Mouse (Mus musculus) hindlimb bud, embryonic 11.5 days (tissue): ENCODE measurements at regions not wholly inside any gene's neighbourhood (a gene's known extent, or its start where the extent isn't known, plus 50 kb on each side); places are given as distances from the start of the nearest gene placed in this dataset.

ENCODE experiments used
- DNase-seq: peaks from one replicate; pipeline ENCODE4 v3.0.0-alpha.2; 2012; ENCODE audit warnings: low read depth, low spot score; ENCODE audit errors: extremely low spot score

DNA sequence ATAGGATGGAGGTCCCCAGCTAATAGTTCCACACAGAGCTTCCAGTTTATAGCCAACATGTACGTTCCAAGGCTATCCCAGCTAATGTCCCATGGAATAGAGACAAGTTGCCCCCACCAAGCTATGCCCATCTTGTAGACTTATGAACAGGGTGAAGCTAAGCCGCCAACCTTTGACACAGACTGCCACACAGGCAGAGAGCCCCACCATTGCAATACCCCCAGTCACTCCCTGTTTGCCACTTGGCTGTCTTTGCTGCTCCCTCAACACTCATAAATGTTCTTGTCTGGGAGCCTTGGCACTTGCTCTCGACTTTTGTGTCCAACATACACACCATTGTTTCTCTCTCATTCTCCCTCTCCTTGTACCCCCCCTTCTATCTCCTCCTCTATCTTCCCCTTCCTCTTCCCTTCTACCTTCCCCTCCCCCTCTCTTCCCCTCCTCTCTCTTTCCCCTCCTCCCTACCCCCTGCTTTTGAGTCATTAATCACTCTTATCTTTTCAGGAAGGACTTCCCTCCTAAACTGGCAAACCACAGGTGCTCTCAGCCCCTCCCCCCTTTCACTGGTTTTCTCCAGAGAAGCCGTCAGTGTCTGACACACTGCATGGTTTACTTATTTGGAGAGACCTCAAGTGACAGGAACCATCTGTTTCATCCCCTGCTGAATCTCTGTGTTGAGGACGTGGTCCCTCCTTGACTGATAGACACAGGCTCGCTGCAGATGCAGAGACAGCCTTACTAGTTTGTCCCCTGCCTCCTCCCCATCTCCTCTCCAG is 148.2 kb downstream of the Kdr start:
- DNase-seq: no peak

DNA sequence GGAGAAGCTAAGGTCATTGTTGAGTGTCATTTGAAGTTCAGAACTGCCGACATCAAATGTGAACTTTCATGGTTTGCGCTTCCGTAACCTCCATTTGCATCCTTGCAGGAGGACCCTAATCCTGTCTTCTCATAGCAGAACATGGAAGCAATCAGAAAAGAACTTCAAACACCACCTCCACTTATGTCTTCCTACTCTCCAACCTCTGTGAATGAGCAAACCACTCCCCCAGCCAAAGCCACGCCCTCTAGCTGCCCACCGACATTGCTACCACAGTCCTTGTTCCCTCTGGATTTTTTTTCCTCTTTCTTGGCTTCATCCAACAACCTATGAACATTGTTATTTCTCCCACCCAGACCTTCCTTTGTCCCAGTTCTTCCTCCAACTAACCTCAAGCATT is 149.9 kb downstream of the Kdr start:
- DNase-seq: no peak

DNA sequence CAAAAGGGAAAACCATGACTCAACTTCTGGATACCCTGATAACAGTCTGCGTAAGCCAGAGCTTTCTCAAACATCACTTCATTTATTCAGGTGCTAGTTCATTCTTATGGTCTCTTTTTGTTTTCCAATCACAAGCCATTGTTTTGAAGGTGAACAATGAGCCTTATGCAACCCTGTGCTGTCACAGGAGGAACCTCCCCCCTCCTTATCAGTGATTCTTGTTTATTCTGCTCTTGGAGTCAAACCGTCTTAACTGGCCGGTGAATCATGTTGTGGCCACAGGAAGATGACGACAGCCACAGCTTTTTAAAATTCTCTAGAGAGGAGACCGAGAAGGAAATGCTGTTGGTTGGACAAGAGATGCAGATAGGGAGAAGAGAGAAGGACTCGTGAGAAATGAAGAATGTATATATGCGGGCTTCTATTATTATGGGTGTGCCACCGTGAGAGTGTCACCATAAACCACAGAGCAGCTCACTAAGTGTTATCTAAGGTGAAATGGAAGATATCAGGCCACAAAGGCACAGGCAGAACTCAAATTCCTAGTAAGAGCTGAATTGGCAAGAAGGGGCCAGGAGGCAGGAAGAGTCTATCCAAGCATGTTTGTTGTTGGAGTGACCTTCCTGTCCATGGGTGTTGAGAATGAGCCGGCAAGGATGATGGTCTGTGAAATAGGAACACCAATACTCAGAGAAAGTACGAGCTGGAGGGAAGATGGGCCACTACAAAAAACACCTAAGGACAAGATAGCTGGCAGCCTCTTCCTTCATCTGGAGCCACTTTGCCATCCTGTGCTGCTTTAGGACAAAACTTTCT is 151.8 kb downstream of the Kdr start:
- DNase-seq: no peak

DNA sequence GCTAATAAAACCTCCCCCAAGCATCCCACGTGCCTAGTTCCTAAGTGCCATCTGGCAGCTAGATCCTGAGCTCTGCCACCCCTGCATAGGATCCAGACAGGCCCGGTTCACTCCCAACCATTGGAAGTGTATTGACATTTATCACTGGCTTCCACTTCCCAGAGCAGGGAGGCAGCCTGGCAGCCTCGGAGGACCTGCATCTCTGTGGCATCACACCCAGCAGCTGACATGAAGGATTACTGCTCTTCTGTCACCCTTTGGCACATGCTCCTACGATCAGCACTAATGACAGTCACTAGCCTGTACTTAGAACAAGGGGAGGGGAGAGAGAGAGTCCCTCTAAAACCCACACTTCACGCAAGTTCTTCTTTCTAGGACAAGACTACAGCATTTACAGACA is 152.7 kb downstream of the Kdr start:
- DNase-seq: no peak

DNA sequence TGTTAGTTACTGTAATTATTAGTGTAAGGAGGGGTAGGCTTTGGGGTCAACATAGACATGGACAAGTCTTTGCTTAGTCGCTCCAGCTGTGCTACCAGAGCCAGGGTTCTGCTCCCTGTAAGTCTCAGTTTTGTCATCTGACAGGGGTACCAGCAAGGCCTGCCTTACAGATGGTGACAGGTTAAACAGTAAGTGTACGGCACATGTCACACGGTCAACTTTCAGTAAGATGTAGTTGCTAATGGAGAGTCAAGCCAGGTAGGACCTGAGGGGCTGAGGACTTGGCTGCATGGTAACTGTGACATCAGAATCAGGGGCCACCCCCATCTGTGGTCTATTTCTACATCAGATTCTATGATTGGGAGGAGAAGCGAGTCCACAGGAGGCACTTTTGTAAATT is 153.6 kb downstream of the Kdr start:
- DNase-seq: no peak

DNA sequence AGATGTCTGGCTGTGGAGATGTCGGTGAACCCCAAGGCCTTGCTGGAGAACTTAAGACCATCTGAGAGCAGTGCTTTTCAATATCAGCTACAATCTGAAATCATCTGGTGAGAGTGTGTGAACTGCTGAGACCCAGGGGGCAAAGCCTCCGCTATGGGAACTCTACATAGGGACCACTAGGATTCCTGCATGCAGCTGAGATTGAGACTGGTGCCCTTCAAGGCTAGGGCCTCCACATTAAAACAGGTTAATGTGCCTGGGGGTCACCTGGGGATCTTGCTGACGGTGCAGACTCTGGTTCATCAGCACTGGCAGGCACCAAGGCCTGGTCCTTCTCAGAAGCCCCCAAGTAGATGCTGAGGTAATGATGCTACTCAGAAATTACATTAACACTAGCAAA is 154.6 kb downstream of the Kdr start:
- no peak for DNase-seq

DNA sequence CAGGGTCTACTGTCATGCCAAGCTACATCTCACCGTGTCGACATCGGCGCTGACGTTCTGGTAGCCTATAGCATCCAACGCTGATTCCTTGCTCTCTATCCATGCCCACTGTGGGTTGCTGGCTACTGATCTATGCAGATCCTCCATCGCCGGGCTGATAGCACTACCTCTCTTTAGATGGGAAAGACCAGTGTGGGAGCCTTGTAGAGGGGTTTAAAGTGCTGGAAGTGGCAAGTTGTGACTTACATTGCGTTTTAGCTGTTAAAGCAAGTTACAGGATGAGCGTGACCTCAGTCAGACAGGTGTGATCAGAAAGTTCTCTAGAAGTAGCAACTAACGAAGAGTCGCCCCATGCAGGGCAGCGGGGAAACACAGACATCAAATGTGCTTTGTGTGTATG is 160.9 kb downstream of the Kdr start:
- no peak for DNase-seq

DNA sequence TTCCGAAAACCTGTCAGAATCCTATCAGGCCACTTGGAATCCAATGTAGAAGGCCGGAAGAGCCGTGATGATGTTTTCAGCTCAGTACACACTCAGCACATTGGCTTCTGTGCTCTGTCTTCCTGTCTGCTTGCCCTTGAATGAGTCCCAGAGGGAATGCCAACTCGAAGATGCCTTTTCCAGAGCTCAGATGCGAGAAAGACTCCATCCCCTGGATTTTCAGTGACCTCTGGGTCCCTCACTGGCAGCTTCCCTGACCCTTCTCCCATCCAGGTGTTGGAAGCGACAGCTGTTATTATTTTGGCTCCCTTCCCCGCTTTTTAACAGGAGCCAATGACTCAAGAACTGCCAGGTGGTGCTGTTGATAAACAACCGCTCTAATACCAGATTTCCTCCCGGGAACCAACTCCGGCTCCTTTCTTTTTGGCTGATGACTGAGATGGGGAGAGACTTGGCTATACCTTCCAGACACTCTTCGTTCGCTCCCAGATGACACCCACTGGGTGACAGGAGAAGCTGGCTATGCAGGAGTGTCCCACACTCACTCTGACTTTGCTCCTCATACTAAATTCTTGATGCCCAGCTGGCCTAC is 163.8 kb downstream of the Kdr start:
- DNase-seq: no peak

DNA sequence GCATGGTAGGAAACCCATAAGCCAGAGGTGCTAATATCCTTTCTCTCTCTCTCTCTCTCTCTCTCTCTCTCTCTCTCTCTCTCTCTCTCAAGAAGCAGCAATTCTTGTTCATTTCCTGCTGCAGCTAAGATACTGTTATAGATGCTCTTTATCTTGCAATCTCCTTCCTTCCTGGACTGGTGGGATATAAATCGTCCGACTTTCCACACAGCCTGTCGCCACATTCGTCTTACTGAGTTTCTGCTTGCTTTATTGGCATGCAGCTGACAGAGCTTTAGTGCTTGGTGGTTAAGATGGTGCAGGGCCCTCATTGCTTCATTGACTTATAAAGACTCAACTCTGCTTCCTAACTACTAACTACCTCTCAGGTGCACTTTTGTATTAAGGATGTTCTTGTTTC is 165.6 kb downstream of the Kdr start:
- no peak for DNase-seq

DNA sequence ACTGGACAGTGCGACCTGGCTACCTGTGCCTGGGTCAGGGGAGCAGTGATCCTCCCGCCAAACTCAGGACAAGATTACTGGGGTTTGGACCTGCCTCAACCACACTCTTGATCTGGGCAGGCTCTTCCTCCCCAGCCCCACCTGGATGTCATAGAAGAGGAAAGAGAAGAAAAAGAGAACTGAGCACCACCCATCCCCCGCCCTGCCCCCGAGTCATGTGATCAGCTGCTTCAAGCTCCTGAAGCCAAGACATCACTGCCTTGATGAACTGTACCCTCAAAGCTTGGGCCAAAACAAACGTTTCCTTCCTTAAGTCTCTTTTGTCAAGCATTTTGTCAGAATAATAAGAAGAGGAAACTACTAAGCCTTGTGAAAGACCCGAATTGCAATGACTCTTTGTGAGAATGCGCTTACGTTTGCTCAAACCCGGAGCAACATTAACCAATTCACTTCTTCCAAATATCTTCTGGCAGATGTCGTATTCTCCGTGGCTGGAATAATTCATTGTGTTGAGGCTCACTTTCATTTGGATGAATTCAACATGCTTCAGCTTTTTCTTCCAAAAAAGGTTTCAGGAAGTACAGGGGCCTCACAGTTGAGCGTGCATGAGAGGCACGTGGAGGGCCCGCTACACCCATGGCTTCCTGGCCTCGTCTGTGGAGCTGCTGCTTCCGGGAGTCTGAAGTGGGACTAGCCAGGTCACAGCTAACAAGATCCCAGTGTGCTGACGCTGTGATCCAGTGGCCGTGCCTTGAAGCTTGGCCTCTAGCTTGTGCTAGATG is 169.5 kb downstream of the Kdr start:
- no peak for DNase-seq

DNA sequence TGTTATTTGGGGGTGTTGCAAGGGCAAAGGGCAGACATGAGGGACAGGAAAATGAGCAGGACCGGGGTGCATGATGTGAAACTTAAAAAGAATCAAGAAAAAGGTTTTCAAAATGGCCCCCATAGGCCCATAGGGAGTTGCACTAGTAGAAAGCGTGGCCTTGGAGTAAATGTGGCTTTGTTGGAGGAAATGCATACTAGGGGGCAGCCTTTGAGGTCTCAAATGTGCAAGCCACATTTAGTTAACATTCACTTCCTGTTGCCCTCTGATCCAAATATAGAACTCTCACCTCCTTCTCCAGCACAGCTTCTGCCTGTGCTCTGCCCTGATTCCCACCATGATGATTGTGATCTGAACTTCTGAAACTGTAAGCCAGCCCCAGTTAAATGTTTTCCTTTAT is 173.2 kb downstream of the Kdr start:
- DNase-seq: no peak

DNA sequence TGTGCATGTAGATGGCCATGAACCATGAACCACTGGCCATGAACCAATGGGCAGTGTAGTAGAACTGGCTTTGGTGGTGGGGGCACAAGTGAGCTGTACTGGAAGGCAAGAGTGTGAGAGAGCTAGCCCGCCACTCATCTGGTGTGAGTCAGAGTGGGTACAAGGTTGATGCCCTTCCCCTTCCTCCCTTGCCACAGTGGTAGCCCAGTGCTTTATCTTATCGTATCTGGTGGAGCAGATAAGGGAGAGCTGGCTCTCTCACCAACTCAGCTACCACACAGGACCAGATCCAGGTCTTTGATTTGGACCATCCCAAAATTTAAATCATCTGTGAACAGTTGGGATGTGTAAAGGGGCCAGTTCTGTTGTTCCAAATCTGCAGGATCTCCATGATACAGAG is 173.9 kb downstream of the Kdr start:
- no peak for DNase-seq

DNA sequence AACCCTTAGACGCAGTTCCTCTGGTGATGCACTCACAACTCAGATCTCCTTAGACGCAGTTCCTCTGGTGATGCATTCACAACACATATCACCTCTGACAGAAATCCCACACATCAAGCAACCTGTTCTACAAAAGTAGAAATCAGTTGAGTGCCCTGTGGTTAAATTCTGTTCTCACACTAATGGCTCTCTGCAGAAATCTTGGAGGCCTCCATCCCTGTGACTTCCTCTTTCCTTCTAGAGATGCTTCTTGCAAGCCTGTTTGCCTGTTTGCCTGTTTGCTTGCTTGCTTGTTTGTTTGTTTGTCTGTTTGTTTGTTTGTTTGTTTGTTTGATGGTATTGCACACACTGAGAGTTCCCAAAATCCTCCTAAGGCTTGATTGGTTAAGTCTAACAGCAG is 175.2 kb downstream of the Kdr start:
- no peak for DNase-seq

DNA sequence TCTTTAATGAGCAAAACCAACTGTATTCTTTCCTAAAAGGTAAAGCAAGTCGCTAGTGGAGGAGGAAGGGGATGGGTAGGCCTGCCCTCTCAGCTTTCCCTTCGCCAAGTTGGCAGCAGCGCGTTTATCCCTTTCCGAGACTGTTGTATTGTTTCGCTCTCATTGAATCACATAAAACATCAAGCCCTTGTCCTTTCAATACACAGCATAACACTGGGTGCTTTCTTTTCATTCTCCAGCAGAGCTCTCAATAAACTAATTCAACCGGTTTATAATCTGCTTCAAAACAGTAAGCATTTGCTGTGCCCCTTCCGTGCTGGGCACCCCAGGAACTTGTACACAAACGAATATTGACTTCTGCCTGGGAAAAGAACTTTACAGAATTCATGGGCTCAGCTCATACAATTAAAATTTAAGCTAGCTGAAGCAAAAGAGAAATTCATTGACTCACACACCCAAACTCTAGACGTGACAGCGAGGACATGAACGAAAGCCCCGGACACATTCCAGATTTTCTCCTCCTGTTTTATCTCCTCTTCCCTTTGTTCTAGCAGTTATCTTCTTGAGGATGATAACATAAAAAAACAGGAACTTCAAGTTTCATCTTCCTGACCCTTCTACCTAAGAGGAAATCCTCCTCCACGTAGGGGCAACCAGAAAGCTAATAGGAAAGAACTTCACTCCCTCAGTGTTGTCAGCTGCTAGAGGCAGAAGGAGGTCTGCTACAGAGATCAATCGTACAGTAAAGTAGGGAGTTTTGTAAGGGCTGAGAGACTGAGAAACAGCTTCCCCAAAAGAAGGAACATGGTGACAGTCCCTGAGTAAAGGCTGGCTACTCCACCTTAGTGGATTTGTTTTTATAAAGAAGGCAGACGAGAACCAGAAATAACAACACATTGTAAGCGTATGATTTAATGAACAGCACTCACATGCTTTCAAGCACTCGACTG is 177.9 kb downstream of the Kdr start:
- DNase-seq: no peak

DNA sequence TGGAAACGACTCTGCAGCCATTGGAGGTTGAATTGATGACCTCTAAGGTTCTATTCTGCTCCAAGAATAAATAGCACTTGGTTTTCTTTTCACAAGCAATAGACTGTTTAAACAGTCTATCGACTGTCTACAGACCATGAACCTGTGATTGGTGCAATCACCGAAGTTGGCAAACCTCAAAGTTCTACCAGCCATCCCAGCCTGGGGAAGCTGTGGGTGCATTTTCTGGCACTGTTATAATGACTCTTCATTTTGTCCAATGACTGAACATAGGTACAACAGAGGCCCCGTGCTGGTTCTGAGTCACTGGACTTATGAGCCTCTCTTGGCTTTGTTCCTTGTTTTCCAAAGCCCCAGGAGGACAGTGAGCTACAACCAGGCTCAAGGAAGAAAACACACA is 178.6 kb downstream of the Kdr start:
- no peak for DNase-seq

DNA sequence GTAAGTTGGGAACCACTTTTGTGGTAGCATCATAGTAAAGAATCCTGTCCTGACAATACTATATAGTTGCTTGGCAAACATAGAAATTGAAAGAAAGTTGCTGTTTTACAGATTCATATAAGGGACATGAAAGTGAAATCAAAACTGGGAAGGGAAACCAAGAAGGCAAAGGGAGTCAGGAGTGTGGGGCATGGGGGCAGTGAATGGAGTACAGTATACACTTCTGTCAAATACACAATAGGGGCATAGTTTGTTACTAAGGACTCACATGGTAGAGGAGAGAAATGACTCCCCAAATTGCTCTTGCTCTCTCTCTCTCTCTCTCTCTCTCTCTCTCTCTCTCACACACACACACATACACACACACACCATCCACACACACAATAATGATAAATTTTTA is 185.1 kb downstream of the Kdr start:
- DNase-seq: no peak

DNA sequence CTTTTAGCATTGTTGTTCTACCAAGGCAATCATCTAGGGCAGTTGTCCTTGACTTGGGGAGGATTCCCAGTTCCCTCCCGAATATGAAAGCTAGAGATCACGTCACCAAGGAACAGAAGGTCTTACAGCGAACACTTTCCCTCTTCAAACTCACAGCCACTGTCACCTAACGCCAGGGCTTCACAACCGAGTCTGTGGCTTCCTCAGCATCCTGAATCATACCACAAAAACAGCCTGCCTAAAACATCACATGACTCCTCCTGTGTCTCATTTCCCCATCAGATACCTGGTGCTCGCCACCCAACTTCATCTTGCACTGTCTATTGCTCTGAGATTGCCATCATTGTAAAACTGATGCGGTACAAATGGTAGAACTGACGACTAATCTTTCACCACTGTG is 186.5 kb downstream of the Kdr start:
- no peak for DNase-seq

DNA sequence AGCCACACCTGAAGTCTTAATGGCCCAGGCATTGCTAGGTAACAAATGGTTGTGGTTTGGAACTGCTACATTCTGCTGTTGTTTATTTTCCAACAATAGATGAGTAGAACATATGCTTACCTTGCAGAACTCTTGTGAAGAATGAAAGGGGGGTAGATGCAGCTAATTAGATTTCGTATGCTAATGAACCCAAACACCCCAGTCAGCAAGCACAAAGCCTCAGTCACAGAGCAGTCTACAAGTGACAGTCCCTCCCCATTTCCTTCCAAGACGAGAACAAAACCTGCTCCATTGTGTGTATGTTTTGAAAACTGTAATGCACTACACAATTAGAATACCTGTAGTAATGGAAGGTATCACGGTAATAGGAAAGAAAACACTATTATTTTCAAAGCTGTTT is 190.2 kb downstream of the Kdr start:
- no peak for DNase-seq

DNA sequence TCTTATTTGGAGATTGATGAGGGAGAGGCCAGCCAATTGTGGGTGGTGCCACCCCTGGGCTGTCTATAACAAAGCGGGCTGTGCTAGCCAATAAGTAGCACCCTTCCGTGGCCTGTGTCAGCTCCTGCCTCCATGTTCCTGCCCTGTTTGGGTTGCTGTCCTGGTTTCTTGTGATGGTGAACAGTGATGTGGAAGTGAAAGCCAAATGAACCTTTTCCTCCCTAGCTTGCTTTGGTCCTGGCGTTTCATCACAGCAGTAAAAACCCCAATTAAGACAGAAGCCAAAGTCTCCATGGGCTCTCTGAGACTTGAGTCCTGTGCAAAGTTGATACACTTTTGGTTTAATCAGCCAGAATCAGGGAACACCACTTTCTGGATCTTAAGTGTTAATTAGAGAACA is 192.1 kb downstream of the Kdr start:
- no peak for DNase-seq

DNA sequence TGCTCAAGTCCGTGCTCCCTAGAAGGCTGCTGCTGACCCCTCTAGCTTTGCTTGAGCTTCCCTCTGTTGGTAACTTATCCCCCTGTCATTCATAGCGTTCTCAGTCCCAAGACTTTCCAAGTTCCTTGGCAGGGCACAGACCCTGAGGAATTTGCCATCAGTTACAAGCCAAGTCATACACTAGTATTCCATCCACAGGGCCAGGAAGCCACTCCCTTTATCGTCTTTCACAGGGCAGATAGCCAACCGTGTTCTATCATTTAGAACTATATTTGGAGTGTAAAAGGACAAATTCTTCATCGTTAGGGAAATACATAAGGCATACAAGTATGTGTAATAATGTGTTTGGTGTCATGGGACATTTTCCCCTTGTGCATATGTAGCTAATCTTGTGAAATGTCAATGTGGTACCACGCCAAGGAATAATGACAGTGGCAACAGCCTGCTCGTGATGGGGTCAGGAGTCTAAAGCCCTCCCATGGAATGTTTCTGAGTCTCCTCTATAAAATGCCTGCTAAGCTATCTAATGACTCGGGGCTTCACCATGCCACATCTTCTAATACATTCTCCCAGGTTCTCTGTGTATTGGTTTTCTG is 193.2 kb downstream of the Kdr start:
- no peak for DNase-seq
